Mouse (Mus musculus) adrenal gland, adult 8-10 months (tissue): ENCODE measurements at regions not wholly inside any gene's neighbourhood (a gene's known extent, or its start where the extent isn't known, plus 50 kb on each side); places are given as distances from the start of the nearest gene placed in this dataset.

Experiments
- DNase-seq: peaks from one replicate; pipeline ENCODE4 v3.0.0; 2022

DNA sequence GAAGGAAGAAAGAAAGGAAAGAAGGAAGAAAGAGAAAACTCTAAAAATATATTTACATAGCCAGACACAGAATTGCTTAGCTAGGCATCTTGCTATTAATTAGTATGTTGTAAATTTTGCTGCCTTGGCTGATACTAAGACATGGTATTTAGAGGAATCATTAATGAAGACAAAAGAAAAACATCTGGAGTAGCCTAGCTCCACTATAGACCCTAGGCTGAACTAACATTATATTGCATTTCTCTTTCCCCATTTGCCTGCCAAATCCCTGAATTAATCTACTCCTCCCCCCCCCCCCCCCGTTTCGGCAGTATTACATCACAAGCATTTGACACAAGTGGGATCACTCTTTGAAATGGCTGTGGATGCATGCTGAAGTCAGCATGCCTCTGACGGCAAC lies 206.1 kb upstream of the Tet2 start:
- no peak for DNase-seq

DNA sequence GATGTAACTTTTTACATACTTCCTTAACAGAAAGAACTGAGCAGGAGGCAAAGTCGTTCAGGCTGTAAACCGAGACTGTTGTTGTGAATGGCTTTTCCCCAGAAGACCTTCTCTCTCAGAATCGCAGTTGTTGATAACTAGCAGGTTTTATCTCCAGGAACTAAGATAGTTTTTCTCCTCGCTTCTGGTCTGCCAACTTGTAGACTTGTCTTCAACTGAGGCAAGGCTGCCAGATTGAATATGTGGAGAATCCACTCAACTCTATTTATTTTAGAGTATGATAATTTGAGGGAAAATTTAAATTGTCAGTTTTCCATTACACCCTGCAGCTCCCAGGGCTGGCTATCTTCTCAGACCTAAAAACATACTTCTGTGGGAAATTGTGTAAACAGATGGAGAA lies 206.6 kb upstream of the Tet2 start:
- no peak for DNase-seq

DNA sequence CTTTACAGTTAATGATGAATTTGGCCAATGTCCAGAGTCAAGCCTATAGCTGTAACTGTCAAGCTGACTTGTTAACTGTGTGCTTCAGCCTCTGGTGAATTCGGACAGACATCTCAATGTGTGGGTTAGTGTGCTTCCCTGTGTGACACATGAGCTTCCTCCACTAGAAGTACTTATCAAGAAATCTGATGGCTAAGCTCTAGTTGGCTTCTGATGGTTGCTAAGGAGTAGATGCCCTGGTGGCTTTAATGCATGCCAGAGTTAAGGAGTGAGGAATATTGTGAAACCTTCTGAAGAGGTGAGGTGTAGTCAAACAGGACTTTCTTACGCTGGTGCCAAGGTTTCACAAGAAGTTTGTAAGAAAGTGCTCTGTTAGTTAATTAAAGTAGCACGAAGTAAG lies 208.1 kb upstream of the Tet2 start:
- no peak for DNase-seq

DNA sequence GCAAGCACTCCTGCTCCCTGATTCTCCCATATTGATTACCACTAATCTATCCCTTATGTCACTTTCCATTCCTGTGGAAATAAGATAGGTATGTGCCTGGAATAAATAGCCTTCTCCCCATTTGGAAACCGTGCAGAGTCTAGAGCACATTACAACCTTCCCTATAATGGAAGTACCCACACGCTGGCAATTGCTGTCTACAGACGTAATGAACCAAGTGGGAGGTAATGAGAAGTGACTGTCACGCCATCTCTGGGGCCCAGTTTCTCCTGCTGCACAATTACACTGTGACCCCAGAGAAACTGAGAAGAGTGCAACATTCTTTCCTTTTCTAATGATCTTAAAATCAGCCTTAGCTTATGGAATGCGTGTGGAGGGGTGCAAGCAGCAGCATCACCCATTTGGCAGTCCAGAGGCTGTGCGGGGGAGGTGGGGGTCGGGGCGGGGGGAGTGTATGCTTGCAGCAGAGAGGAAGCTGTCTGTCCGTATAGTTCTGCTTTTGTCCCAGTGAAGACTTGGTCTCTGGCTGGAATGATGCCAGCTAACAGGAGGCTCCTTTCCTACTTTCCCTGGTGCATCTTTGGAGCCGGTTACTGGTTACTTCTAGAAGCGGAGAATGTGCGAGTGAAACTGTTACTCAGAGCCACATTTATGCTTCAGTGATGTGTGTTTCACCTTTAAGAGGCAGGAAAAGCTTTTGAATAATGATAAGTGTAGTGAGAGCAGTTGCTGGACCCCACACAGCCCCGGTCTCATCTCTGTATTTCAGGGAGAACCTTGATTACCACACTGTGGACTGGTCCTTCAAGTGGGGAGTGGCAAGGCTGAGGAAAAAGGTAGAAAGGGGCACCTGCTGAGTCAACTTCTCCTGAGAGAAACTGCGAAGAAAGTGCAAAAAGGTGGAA lies 209.3 kb upstream of the Tet2 start:
- no peak for DNase-seq

DNA sequence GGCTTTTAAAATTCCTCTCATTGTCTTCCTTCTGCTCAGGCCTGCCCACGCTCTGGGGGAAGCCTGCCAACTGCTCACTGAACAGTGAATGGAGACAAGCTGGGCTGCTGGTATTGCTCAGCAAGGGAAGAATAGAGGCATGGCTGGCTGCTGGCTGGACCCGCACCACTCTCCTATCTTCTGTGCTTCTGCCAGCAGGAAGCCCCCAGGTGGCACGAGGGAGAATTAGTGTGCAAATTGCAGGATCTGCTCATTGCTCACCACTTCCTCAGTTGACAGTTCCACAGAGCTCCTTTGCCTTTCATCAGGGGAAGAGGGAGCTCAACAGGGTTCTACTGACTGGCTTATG lies 209.9 kb upstream of the Tet2 start:
- DNase-seq = no peak

DNA sequence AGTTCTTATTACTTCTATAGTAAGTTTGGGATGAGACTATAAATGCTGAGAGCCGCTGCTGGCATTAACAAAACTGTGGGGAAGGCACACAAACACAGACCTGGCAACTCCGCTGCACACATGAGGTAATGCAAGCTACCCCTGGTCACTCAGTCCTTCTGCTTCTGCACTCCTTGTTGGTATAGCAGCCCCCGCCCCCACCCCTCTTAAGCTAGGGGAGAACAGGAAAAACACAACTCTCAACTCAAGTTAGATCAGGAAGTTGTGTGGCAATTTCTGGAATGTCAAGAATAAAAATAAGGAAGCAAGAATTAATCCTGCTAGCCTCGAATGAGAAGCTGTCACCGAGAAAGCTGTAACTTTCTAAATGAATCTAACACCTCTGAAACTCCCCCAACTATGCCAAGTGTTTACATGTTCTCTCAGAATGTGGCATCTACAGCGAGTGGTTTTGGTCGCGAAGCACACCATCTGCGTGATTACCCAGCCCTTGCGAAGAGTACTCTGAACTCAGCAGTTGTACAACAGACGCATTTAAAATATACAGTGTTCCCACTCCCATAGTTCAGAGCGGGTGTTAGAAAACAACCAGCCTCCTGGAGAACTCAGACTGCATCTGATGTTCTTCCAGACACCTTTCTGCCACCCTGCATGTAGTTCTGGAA lies 212.9 kb upstream of the Tet2 start:
- no peak for DNase-seq

DNA sequence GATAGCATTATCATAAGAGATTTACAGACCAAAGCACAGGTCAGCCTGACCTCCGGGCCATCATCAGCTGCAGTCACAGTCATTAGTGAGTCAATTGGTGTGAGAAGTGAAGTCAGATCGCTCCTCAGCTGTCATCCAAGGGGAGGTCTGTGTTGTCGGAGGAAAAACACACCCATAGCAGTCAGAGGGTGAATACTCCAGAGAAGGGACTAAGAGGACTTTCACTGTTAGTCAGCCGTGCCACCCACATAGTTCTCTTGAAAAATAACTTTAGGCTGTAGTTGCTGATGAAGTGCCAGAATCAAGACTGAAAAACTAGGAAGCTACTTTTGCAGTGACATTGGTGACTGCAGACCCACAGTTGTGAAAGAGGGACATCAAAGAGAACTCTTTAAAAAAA lies 213.5 kb upstream of the Tet2 start:
- DNase-seq = no peak

DNA sequence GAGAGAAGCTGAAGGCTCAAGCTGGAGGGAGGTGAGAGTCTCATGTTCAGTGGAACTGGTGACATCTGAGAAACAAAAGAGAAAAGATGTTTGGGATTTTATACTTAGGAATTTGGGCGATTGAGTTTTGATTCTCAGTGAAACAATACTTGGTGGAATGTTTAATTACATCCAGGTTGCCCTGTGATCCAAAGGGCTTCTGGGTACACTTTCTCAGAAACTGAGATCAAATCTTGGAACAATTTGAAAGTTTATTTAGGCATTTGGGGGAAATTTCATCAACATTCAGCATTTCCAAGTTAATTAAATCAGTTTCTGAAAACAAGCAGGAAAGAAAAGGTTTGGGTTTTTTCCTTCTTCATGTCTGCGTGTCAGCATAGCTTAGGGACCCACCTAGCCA lies 214.7 kb upstream of the Tet2 start:
- DNase-seq = no peak

DNA sequence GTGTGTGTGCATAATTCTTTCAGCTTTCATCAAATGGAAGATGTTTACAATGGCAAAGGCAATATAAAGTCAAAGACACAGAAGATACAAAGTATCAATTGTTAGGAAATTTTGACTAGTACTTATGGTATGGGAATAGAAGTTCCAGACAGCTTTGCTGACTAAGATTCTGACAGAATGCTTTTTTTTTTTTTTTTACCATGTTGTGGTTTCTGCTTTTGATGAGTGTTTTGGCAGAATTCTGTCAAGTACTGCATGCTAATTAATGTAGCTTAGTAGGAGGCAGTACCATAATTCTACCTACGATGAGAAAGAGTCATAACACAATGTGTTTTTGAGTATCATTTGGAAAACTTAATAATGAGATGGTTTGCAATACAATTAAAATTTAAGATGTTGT lies 215.3 kb upstream of the Tet2 start:
- no peak for DNase-seq

DNA sequence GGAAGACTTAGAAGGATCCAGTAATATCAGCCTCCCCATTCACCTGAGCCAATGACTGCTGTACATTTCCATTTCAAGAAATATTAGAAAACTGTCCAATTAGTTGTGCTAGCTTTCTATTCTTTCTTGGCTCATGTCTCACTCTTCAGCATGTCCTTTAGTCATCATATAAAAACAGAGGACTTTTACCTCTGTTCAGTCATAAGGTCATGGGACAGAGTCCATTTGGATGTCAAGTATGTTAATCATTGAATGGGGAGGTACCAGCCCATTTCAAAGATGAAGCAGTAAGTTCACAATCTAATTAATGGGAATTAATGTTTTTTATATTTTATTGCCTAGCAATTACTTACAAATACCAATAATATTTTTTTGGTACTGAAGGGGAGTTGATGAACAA lies 218.8 kb upstream of the Tet2 start:
- no peak for DNase-seq

DNA sequence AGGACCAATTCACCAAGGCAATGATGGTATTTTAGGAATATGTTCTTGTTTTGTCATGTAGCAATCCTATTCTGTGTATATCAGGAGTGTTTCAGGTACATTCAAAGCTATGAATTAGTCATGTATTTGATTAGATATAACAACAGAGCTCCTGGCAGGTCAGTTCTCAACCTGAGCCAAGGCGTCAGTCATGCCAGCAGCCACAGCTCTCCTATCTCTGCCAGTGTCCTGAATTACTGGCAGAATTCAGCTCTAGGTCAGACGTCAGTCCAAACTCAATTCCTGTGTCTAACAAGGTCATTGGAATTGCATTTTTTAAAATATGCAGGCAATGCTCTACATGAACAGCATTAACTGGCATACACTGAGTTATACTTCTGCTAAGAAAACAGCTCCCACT lies 228.6 kb upstream of the Tet2 start:
- DNase-seq = no peak

DNA sequence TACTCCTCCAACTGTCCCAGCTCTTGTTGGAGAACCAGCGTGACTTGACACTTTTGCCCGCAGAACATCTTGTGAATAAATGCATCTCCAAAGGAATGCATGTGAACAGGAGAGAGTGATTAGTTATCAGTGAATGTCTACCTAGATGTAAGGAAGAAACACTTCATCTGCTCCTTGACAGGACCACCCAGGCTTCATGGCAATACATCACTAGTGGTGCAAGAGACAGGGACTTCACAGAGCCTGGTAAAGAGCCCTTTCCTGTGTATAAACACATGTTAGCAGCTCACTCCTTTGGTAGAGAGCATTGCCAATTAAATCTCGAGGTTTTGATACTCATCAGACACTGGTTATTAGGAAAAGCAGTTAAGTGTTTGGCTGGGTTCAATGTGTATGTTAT lies 229.3 kb upstream of the Tet2 start:
- DNase-seq = no peak

DNA sequence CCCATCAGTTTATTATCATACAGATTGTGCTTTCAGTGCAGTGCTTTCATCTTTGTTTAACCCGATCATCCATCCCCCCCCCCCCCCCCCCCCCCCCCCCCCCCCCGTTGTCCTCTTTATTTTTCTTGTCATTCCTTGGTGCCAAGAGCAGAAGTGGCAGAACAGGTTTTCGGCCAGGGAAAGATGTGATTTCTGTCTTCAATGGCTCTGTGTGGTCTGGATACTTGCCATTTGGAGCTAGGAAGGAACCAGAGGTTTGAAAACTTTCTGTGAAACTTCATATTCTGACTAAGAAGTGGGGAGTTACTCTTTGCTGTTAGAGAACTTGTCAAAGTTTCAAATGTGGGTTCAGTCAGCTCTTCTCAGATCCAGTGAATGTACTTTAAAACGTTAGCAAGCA lies 231.1 kb upstream of the Tet2 start:
- no peak for DNase-seq

DNA sequence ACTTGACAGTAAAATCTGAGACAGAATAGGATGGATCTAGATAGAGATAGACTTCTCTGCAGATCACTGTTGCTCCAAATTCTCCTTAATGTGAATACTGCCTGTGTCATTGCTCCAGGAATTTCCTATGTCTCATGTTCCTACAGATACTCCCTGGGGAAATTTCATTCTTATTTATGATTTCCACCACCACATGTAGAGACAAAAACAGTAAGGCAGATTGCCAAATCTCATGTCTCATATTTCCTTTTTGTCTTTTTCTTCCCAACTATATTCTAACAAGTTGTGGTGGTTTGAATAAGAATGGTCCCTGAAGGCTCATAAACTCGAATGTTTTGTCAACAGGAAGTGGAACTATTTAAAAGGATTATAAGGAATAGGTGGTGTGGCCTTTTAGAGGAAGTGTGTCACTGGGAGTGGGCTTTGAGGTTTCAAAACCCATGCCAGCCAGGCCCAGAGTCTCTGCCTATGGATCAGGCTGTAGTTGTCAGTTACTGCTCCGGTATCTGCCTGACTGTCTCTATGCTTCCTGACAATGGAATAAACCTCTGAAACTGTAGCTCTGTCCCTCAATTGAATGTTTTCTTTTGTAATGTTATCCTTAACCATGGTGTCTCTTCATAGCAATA lies 234.3 kb upstream of the Tet2 start:
- DNase-seq = no peak

DNA sequence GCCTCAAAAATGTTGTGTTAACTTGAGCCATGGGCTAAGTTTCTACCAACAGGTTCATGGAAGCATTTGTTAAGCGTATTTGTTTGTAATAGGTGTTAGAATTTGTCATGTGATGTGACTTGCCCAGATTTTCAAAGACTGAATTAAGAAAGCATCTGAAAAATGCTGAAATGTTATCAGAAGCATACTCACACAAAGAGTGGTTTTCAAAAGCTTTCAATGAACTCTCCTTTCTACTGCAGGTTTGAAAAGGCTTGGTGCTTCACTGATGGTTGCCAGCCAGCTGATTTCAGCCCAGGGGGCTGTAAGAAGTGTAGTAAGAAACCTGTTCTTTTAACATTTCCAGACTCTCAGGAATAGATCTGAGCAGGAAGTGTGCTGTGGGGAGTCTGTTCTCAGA lies 238.1 kb upstream of the Tet2 start:
- no peak for DNase-seq

DNA sequence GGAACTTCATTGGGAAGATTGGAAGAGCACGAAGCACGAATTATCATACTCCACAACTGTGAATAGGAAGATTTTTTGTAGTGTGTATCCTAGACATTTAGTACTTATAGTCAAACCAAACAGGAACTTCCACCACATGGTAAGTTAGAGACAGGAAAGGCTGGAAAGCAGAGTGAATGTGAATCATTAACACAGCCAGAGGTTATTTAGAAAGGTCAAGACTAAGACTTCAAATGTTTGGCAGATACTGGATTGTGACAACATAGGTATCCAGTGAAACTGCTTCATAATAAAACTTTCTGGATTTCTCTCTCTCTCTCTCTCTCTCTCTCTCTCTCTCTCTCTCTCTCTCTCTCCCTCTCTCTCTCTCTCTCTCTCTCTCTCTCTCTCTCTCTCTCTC lies 246.4 kb upstream of the Tet2 start:
- DNase-seq = no peak

DNA sequence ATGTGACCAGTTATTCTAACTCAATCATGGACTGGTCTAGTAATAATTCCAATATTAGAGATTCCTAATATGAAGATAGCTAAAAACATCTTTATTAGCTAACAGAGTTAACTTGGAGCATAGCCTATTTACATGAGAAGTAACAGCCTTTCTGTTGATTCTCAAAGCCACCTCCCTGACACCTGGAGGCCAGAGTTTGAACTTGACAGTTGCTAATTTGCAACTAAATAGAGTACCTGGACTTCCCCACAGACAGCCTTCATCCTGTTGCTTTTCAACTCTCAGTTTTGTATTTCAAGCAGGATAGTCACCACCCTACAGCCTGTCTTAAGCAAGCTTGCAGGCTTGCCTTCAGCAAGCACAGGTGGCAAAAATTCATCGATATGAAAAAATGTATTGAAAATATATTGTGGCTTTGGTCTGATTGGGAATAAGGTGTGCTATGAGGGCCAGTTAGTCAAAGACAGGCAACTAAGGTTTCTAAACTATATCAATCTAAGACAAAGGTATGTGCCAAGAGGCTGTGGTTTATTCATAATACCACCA lies 264.1 kb upstream of the Tet2 start:
- DNase-seq = no peak

DNA sequence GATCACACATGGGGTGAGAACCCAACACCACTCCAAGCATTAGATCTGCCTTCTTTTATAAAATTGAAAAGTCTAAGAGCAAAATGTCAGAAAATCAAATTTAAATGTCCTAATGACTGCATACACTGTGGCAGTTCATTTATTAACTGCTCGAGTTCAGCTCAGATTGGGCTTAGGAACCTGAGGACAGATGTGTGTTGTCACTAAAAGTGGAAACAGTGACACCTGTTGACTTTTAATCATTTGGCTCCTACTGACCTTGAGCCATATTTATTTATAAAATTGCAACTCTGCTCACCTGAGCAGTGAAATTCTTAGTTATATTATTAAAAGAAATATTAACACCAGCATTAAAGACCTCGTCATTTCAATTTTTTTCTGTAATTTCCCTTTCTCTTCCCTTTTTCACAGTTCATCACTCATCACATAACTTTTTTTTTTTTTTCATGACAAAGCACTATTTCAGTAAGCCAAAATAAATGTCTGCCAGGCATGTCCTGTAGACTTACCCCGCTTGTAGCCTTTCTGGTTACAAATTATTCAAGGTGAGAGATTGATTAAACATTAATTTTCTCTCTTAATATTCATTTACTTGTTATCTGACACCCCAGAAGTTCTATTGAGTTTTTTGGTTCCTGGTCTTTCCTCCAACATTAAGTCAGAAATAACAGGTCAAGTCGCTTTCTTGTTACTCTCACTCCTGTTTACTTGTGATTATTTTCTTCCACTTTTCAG lies 274.2 kb upstream of the Tet2 start:
- no peak for DNase-seq

DNA sequence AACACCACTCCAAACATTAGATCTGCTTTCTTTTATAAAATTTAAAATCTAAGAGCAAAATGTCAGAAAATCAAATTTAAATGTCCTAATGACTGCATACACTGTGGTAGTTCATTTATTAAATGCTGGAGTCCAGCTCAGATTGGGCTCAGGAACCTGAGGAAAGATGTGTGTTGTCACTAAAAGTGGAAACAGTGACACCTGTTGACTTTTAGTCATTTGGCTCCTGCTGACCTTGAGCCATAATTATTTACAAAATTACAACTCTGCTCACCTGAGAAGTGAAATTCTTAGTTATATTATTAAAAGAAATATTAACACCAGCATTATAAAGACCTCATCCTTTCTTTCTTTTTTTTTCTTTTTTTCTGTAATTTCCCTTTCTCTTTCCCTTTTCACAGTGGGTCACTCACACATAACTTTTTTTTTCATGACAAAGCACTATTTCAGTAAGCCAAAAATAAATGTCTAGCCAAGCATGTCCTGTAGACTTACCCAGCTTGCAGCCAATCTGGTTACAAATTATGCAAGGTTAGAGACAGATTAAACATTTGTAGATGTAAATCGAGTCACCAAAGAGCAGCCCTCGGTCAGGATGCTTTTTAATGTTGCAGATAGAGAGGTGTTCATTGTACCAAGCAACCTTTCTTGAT lies 288.9 kb upstream of the Tet2 start:
- DNase-seq = no peak

DNA sequence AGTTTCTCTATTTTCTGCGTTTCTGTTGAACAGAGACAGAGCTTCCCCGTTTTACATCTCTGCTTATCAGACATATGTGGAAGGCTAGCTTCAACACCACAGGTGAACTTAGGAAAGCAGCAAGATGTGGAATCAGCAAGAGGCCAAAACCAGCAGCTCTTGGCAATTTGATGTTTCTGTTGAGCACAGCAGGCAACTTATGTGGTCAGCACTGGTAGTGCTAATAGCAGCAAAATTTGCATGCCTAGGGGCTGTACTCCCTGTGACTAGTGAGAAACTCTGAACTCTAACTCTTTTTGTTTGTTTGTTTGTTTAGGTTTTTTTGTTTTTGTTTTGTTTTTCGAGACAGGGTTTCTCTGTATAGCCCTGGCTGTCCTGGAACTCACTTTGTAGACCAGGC lies 289.5 kb upstream of the Tet2 start:
- DNase-seq = no peak

DNA sequence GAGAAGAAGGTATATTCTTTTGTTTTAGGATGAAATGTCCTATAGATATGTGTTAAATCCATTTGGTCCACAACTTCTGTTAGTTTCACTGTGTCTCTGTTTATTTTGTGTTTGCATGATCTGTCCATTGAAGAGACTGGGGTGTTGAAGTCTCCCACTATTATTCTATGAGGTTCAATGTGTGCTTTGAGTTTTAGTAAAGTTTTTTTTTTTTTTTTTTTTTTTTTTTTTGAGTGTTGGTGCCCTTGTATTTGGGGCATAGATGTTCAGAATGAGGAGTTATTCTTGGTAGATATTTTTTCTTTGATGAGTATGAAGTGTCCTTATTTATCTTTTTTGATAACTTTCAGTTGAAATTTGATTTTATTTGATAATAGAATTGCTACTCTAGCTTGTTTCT lies 301.4 kb upstream of the Tet2 start:
- DNase-seq = no peak

DNA sequence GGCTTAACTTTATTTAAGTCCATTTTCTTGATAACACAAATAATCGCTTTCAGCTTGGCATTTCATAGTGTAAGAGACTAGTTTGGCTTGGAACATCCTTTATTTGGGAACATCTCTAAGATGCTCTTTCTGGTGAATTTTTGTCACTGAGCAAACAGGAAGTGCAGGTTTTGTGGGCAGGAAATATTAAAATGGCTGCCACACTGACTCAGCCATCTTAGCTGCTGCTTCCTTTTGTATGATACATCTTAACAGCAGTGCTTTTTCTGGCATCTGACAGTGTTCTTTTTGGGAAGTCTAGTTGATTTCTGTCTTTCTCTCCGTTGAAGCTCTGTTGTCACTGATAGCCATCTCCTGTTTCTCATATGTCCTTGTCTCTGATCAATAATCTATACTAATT lies 329.4 kb upstream of the Tet2 start:
- no peak for DNase-seq
